Mouse (Mus musculus) CD4-positive, CD25-positive, alpha-beta regulatory T cell, adult 4 months (primary cell): ENCODE measurements around the gene Olfr97. TPM values are rescaled to one million over a fixed set of nuclear protein-coding genes. Genes with fewer than 3 reads are reported as not detected.

Experiments
- ATAC-seq: one replicate; pipeline ENCODE4 v1.8.0; 2017
- polyA plus RNA-seq, 2 experiments: library from polyadenylated mRNA; unstranded; fragments of 100-300 nt; shearing (Covaris generic); gene quantifications; one replicate each; pipeline ENCODE4 v1.2.1; 2017

Olfr97 gene
- polyA plus RNA-seq, 2 experiments from 2014 or later, result not detected

DNA sequence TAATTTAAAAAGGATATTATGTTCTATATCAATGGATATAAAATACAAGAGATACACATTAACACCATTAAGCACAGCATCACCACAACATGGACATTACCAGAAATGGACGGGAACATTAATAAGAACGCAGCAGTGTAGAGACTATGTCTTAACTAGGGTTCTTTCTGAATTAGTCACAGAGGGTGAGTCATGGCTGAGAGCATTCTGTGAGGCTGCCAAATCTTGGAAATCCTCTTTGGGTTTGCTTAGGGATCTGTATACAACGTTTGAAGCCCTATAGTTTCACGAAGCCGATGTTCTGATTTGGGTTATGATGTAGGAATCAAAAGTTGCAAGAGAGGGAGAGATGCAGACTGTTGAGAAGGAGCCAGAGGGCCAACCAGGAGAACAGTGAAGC lies 42.3 kb downstream of the Olfr97 start:
- ATAC-seq, result no peak

DNA sequence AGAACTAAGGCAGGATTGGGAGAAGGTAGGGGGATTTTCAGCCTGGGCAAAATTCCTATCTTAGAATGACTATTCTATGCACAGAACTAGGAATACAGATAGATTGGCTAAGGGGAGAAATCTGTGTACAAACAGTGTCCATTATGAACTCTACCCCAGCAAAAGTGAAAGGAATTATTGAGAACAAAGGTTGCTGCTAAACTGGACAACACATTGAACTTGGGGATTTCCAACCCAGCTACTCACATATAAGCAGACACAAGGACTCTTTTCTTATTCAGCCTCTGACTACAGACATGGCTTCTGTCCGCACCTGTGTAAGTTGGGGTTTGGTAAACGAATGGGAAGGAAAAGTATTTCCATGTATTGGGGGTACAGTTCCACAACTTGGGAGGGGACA lies 43.5 kb downstream of the Olfr97 start, which contains the start of gene Ubd:
Ubd (plus strand) TSS at position 237 of the 400 bp plus-strand sequence.
- no peak for ATAC-seq

GRCm38 (mm10) chr17:37193032-37193431 lies 44.1 kb downstream of the Olfr97 start:
- no peak for ATAC-seq

DNA sequence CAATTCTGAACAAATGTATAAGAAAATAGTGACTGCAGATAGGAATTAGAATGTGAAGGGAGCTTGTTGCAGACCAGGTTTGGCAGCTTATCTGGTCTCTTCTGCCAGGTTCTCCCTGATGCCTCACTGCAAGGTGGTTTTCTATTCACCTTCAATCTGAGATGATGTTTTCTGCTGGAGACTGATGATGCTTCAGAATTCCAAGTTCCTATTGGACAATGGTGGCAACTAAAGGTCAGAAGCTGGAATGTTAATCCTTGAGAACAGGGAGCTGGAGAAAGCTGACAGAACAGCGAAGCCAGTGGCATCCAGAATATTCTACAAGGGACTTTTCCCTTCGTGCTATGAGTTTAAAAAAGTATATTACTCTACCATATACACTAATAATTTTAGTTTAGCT lies 46.4 kb downstream of the Olfr97 start:
- ATAC-seq, result no peak

- ATAC-seq, result no peak
These were observed 51.7 kb downstream of the Olfr97 start for GRCm38 (mm10) chr17:37185474-37185873.

Other genes with a start within 250 kb of the Olfr97 start
- gene H2-M5, start 247.8 kb downstream of the Olfr97 start, polyA plus RNA-seq, result not detected
- not detected for gene Zfp57, start 236.2 kb downstream of the Olfr97 start, polyA plus RNA-seq
- gene Mog, start 213.9 kb downstream of the Olfr97 start, polyA plus RNA-seq, result not detected
- gene Gabbr1, start 191.4 kb downstream of the Olfr97 start, polyA plus RNA-seq, result 1 to 10 TPM; 4.7 to 8.6 TPM
- gene Olfr90, start 148.8 kb downstream of the Olfr97 start, polyA plus RNA-seq, result under 1 TPM in 1 of 2 experiments, not detected in 1; 0.11 TPM
- not detected for gene Olfr91, start 139.1 kb downstream of the Olfr97 start, polyA plus RNA-seq
- gene Olfr92, start 117.2 kb downstream of the Olfr97 start, polyA plus RNA-seq, result not detected
- gene Olfr93, start 75.8 kb downstream of the Olfr97 start, polyA plus RNA-seq, result not detected
- gene Ubd, start 43.4 kb downstream of the Olfr97 start, polyA plus RNA-seq, result under 1 TPM in 1 of 2 experiments, not detected in 1; 0.70 TPM
- not detected for gene Olfr94, start 36.3 kb downstream of the Olfr97 start, polyA plus RNA-seq
- gene Olfr95, start 24.2 kb downstream of the Olfr97 start, polyA plus RNA-seq, result not detected
- not detected for gene Olfr96, start 17.2 kb downstream of the Olfr97 start, polyA plus RNA-seq
- not detected for gene Olfr98, start 26.4 kb upstream of the Olfr97 start, polyA plus RNA-seq
- 100 to 1,000 TPM; 131 to 144 TPM for gene H2-M3, start 32.9 kb upstream of the Olfr97 start, polyA plus RNA-seq
- gene Olfr99, start 46.1 kb upstream of the Olfr97 start, polyA plus RNA-seq, result 1 to 10 TPM; 4.3 to 5.5 TPM
- under 1 TPM; 0.22 to 0.25 TPM for gene Olfr101, start 67.0 kb upstream of the Olfr97 start, polyA plus RNA-seq
- not detected for gene Olfr102, start 79.7 kb upstream of the Olfr97 start, polyA plus RNA-seq
- gene Olfr103, start 102.4 kb upstream of the Olfr97 start, polyA plus RNA-seq, result not detected
- not detected for gene Olfr104-ps, start 122.3 kb upstream of the Olfr97 start, polyA plus RNA-seq
- gene Olfr105-ps, start 141.7 kb upstream of the Olfr97 start, polyA plus RNA-seq, result not detected
- not detected for gene Olfr106-ps, start 153.1 kb upstream of the Olfr97 start, polyA plus RNA-seq
- gene Olfr107, start 161.9 kb upstream of the Olfr97 start, polyA plus RNA-seq, result under 1 TPM in 1 of 2 experiments, not detected in 1; 0.11 TPM
- gene Olfr108, start 208.2 kb upstream of the Olfr97 start, polyA plus RNA-seq, result not detected
- not detected for gene Olfr109, start 221.6 kb upstream of the Olfr97 start, polyA plus RNA-seq
- gene H2-M2, start 246.2 kb upstream of the Olfr97 start, polyA plus RNA-seq, result not detected